Mouse (Mus musculus): Measurements from ENCODE around the gene Atp6v1a. TPM values are rescaled to one million over a fixed set of nuclear protein-coding genes. Genes with fewer than 3 reads are reported as not detected.

Gene Atp6v1a
- polyA plus RNA-seq, 1 experiment from 2014 or later, result 91.6 TPM

DNA sequence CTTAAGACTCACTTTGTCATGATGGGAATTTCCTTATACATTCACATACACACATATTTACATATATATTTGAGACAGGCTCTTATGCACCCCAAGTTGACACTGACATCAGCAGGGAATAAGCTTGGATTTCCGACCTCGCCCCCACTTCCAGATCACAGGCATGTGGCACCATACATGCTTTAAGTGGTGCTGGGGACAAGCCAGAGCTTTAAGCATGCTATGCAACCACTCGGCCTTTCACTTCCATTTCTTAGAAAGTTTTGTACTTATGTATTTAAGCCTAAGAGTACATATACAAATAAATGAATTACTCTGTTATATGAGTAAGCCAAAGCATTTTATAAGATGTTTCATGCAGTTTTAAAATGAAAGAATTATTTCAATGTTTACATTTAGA, 6.3 kb downstream of the Atp6v1a start:
- ATAC-seq (ENCODE audit: low read depth), result no peak
- Histone ChIP-seq H3K4me2 (no peak overlapping the region), H3K36me3 (no peaks in the 10 kb centered on the region), H3K27me3 (no peaks in the 10 kb centered on the region), H3K4me1 (replicated peaks) (peaks cover 19% of the 10 kb centered on the region), H3K27ac (replicated peaks) (no peak overlapping the region), H3K9ac (no peak overlapping the region), H3K4me3 (no peak overlapping the region), H3K9me3 (no peaks in the 10 kb centered on the region)
- 93% methylated on average over 3 of the region's 3 CpGs for WGBS

DNA sequence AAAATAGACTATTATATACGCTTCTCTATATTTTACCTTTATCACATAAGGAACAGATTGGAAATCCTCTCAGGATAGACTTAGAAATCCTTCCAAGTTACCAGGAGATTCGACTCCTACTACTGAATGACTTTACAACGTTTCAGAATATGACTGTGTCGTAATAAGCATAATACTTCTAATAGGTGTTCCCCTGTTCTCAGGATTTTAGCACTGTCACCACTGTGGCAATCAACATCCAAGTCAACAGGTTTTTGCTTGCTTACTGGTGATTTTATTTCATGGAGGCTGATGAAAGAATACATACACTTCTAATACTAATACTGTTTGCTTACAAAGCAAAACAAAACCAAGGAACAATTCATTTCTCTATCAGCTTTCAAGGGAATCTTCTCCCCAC, 7.2 kb downstream of the Atp6v1a start:
- 81% methylated on average over 4 of the region's 4 CpGs for WGBS
- H3K9ac ChIP-seq, result no peak overlapping the region
- no peaks in the 10 kb centered on the region for H3K9me3 ChIP-seq
- no peak overlapping the region for H3K4me3 ChIP-seq
- no peak overlapping the region for H3K27ac ChIP-seq (replicated peaks)
- no peaks in the 10 kb centered on the region for H3K27me3 ChIP-seq
- H3K4me1 ChIP-seq (replicated peaks), result peaks cover 10% of the 10 kb centered on the region
- ATAC-seq (ENCODE audit: low read depth), result no peak
- no peaks in the 10 kb centered on the region for H3K36me3 ChIP-seq
- H3K4me2 ChIP-seq, result no peak overlapping the region

DNA sequence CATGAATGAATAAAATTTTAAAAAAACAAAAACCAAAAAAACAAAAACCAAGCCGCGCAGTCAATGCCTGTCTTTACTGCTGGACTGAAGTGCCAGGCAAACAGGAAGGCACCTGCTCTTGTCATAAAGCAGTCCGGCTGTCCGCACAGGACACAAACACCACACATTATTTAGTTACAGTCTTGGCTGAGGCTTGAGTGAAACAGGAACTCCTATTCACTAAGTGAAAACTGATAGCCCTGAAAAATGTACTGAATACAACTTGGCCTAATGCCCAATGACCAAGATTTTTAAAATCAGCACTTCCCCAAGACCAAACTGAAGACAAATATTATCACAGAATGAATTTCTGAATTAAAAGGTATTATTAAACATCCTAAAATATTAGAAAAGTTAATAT, 13.1 kb downstream of the Atp6v1a start:
- H3K27ac ChIP-seq (replicated peaks), result no peak overlapping the region
- no peak overlapping the region for H3K4me3 ChIP-seq
- H3K36me3 ChIP-seq, result no peaks in the 10 kb centered on the region
- H3K9me3 ChIP-seq, result no peaks in the 10 kb centered on the region
- 72% methylated on average over 4 of the region's 4 CpGs for WGBS
- H3K27me3 ChIP-seq, result no peaks in the 10 kb centered on the region
- peaks cover 7% of the 10 kb centered on the region; the same call in 1 of the 2 replicates for H3K4me1 ChIP-seq (replicated peaks)
- no peak overlapping the region for H3K9ac ChIP-seq
- H3K4me2 ChIP-seq, result no peak overlapping the region
- ATAC-seq (ENCODE audit: low read depth), result no peak

DNA sequence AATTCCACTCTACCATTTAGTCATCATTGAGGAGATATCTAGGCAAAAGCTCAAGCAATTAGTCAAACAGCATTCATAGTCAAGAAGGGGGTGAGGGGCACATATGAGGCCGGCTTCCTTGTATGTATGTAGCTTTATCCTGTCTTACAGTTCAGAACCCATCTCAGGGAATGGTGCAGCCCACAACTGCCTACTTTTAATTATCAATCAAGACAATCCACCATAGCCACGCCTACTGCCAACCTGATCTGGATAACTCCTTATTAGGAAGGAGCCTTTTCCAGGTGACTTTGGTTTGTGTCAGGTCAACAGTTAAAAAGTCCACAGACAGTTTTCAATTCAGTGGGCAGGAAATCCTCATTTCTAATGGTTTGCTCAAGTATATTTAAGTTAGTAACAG, 14.1 kb downstream of the Atp6v1a start:
- Histone ChIP-seq H3K9me3 (no peaks in the 10 kb centered on the region), H3K36me3 (no peaks in the 10 kb centered on the region), H3K27me3 (no peaks in the 10 kb centered on the region), H3K4me2 (no peak overlapping the region), H3K4me1 (replicated peaks) (peaks cover 7% of the 10 kb centered on the region; the same call in 1 of the 2 replicates), H3K27ac (replicated peaks) (no peak overlapping the region), H3K4me3 (no peak overlapping the region), H3K9ac (no peak overlapping the region)
- WGBS, result 89% methylated on average over 2 of the region's 2 CpGs
- ATAC-seq (ENCODE audit: low read depth), result no peak

DNA sequence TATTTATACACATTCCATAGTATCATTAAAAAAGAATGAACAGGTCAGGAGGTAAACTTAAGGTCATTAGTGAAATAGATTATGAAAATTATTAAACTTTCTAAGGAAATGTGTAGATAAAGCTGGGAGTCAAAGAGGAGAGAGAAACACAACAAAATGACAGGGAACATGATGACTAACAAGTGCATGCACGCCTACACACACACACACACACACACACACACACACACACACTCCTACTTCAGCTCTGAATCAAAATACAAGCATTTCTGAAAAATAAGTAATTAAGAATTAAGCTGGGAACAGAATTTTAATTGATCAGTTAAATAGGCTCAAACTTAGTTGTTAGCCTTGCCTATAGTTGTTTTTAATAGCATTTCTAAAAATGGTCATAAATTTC, 14.8 kb downstream of the Atp6v1a start:
- Histone ChIP-seq H3K27me3 (no peaks in the 10 kb centered on the region), H3K4me2 (no peak overlapping the region), H3K4me1 (replicated peaks) (peaks cover 7% of the 10 kb centered on the region; the same call in 1 of the 2 replicates), H3K27ac (replicated peaks) (no peak overlapping the region), H3K36me3 (no peaks in the 10 kb centered on the region), H3K4me3 (no peak overlapping the region), H3K9me3 (no peaks in the 10 kb centered on the region), H3K9ac (no peak overlapping the region)
- no peak for ATAC-seq (ENCODE audit: low read depth)
- WGBS, result 87% methylated on average over 1 of the region's 1 CpGs

DNA sequence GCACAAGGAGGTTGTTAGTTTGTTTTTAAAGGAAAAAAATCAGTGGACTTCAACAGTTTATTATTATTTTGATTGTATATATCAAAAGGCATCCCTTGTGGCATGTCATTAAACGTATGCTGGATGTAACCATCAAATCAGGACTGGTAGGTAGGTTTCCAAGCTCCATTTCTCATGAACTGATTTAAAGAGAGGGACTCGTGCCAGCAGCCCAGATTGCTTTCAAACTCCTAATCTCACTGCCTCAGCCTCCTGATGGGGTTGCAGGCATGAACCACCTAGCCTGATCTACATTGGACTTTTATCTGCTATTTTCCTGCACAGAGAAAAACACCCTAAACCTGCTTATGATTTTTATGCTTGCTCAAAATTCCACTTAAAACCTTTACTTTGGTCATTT, 15.7 kb downstream of the Atp6v1a start:
- H3K27me3 ChIP-seq, result no peaks in the 10 kb centered on the region
- no peaks in the 10 kb centered on the region for H3K36me3 ChIP-seq
- H3K4me1 ChIP-seq (replicated peaks), result peaks cover 7% of the 10 kb centered on the region; the same call in 1 of the 2 replicates
- no peak overlapping the region for H3K4me2 ChIP-seq
- ATAC-seq (ENCODE audit: low read depth), result no peak
- no peak overlapping the region for H3K9ac ChIP-seq
- H3K9me3 ChIP-seq, result no peaks in the 10 kb centered on the region
- no peak overlapping the region for H3K4me3 ChIP-seq
- H3K27ac ChIP-seq (replicated peaks), result no peak overlapping the region
- 66% methylated on average over 2 of the region's 2 CpGs for WGBS

DNA sequence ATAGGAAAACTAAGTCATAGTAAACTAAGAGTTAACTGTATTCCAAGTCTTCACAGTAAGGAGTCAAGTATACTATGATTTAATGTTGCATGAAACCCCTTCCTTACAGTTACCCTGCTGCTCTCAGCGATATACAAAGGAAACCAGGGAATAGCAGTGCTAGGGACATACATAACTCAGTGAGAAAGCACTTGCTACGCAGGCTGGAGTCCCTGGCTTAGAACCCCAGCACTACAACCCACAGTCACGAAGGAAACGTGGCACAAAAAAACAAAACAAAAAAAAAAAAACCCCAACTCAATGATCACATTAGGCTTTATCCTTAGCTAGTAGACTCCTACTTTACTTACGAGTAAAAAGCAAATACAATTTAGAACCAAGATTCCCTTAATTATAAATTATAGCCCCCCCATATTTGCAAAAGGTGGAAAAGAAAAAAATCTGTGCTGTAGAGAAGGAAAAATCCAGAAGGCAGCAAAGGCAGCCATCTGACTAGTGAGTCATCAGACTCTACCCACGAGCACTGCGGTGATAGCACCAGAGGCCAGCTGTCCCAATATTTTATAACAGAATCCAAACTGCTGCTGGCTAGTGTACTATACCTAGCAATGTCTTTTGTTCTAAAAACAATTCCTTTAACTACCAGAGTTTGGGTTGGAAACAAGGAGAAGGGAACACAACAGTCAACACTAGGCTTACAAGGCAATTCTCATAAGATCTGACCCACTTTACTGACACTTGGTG, 16.4 kb downstream of the Atp6v1a start:
- Histone ChIP-seq H3K4me1 (replicated peaks) (peaks cover 7% of the 10 kb centered on the region; the same call in 1 of the 2 replicates), H3K9ac (no peak overlapping the region), H3K27ac (replicated peaks) (no peak overlapping the region), H3K9me3 (no peaks in the 10 kb centered on the region), H3K27me3 (no peaks in the 10 kb centered on the region), H3K4me2 (no peak overlapping the region), H3K36me3 (no peaks in the 10 kb centered on the region), H3K4me3 (no peak overlapping the region)
- ATAC-seq (ENCODE audit: low read depth), result no peak; the same call in 1 of the 2 replicates
- WGBS, result 66% methylated on average over 7 of the region's 7 CpGs

DNA sequence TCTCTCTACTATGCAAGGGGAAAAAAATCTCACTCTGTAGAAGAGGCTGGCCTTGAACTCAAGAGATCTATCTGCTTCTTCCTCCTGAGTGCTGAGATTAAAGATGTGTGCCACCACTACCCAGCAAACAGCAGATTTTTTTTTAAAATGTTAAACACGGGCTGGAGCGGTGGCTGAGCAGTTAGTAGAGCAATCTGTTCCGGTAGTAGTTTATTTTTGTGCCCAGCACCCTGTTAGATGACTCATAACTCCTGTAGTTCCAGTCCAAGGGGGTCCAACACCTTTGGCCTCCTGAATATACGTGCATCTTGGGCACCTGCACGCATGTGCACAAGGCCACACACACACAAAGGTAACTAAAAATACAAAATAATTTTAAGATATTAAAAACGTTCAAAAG, 16.9 kb downstream of the Atp6v1a start:
- Histone ChIP-seq H3K27ac (replicated peaks) (no peak overlapping the region), H3K9me3 (no peaks in the 10 kb centered on the region), H3K36me3 (no peaks in the 10 kb centered on the region), H3K9ac (no peak overlapping the region), H3K4me2 (no peak overlapping the region), H3K4me1 (replicated peaks) (peaks cover 7% of the 10 kb centered on the region; the same call in 1 of the 2 replicates), H3K4me3 (no peak overlapping the region), H3K27me3 (no peaks in the 10 kb centered on the region)
- ATAC-seq (ENCODE audit: low read depth), result no peak
- 89% methylated on average over 6 of the region's 6 CpGs for WGBS

DNA sequence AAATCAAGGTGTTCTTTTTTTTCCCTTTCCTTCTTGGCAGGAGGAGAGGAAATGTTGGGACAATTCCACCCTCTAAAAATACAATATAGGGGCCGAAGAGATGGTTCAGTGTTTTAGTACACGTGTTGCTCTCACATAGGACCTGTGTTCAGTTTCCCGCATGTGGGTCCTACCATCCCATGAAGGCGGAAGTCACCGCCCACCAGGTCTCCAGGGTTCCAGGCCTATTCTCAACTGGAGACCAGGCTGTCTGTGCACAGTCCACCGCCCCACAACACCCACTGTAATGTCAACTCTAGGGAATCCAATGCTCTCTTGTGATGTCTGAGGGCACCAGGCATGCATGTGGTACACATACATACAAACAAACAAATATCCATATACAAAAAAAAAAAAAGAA, 17.4 kb downstream of the Atp6v1a start:
- Histone ChIP-seq H3K9ac (no peak overlapping the region), H3K4me1 (replicated peaks) (peaks cover 7% of the 10 kb centered on the region; the same call in 1 of the 2 replicates), H3K4me3 (no peak overlapping the region), H3K4me2 (no peak overlapping the region), H3K27ac (replicated peaks) (no peak overlapping the region), H3K27me3 (no peaks in the 10 kb centered on the region), H3K9me3 (no peaks in the 10 kb centered on the region), H3K36me3 (no peaks in the 10 kb centered on the region)
- no peak for ATAC-seq (ENCODE audit: low read depth)
- 92% methylated on average over 6 of the region's 6 CpGs for WGBS

DNA sequence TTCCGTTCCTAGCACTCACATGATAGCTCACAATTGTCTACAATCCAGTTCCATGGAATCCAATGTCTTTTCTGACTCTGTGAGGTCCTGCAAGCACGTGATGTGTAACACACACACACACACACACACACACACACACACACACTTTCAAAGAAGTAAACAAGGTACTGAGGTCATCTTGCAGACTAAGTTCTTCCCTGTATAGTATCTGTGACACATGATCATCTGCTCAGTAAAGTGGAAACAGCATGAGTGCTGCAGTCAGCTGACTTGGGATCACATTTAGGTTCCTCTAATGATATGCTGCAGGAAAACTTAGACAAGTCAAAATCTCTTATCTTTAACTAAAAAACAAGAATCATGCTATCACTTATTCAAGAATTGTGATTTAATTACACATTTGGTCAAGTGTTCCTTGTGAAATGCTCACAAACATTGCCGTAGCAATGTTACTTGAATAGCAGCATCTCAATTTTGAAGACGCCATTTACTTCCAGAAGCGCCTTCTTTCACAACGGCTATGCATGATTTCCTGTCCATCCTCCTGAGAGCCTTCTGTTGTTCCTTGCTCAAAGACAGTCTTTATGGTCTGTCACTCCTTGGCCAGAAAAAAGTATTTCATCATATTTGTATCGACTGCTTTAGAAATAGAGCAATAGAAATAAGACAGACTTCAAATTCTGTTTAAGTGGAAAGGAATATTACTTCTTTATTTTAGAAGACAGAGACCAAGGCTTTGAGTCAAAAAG, 19.6 kb downstream of the Atp6v1a start:
- Histone ChIP-seq H3K27me3 (no peaks in the 10 kb centered on the region), H3K27ac (replicated peaks) (no peak overlapping the region), H3K9ac (no peak overlapping the region), H3K36me3 (peaks cover 4% of the 10 kb centered on the region), H3K4me3 (no peak overlapping the region), H3K4me1 (replicated peaks) (peaks cover 3% of the 10 kb centered on the region; the same call in 1 of the 2 replicates), H3K9me3 (no peaks in the 10 kb centered on the region), H3K4me2 (no peak overlapping the region)
- no peak for ATAC-seq (ENCODE audit: low read depth)
- WGBS, result 90% methylated on average over 7 of the region's 7 CpGs

DNA sequence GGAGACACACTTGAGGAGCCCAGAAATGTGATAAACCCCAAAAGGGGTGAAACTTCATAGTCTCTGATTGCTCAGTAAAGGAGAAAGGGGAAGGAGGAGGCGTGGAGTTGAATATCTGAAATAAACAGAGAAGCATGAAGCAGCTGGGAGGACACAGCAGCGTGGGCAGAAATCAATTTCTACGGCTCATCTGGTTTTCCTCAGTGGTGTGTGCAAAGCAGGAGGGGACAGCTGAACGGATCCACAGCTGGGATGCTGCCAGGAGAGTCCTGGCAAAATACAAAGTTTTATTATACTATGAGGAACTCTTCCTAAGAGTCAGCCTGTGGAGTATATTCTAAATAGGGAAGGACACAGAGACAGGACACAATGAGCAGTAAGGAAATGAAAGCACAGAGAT, 30.5 kb downstream of the Atp6v1a start:
- no peak overlapping the region for H3K9ac ChIP-seq
- no peaks in the 10 kb centered on the region for H3K9me3 ChIP-seq
- no peak overlapping the region for H3K27ac ChIP-seq (replicated peaks)
- no peaks in the 10 kb centered on the region for H3K27me3 ChIP-seq
- H3K4me2 ChIP-seq, result no peak overlapping the region
- H3K36me3 ChIP-seq, result peaks cover 72% of the 10 kb centered on the region
- no peak for ATAC-seq (ENCODE audit: low read depth)
- no peak overlapping the region for H3K4me3 ChIP-seq
- 71% methylated on average over 4 of the region's 4 CpGs for WGBS
- H3K4me1 ChIP-seq (replicated peaks), result no peaks in the 10 kb centered on the region

DNA sequence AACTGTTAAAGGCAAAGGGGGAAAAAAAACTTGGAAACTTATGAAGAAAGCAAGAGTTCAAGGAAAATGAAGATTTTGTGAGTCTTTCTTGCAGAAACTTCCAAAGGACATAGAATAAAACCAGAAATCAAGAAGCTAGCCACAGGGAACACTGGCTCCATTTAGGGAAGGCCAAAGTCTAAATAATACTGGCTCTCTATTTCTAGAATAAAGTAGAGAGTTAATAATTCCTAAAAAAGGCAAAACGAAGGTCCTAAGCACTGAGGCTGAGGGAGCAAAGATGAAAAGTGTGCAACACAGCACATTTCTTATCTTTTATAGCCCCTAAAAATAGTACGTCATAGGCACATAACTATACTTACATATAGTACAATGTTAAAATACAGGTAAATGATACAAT, 34.3 kb downstream of the Atp6v1a start:
- Histone ChIP-seq H3K4me1 (replicated peaks) (no peaks in the 10 kb centered on the region), H3K36me3 (peaks cover 80% of the 10 kb centered on the region), H3K9me3 (no peaks in the 10 kb centered on the region), H3K4me2 (no peak overlapping the region), H3K27me3 (no peaks in the 10 kb centered on the region), H3K9ac (no peak overlapping the region), H3K27ac (replicated peaks) (no peak overlapping the region), H3K4me3 (no peak overlapping the region)
- 94% methylated on average over 2 of the region's 2 CpGs for WGBS
- ATAC-seq (ENCODE audit: low read depth), result no peak

All from neural tube, embryonic 13.5 days (tissue).